Mouse (Mus musculus): Measurements from ENCODE around the gene Gpat2. TPM values are rescaled to one million over a fixed set of nuclear protein-coding genes. Genes with fewer than 3 reads are reported as not detected.

Gpat2 gene
- 0.08 TPM in 1 of 2 replicates, not detected in the other for polyA plus RNA-seq (2021; fragmentation: Nextera tagmentation)
- long read RNA-seq, experiment 1, partial matches to known transcripts: 0 of 5 reads
- long read RNA-seq, experiment 1, other reads (novel, unspliced or antisense): 5 of 5 reads
- long read RNA-seq, experiment 2: 0 reads

DNA sequence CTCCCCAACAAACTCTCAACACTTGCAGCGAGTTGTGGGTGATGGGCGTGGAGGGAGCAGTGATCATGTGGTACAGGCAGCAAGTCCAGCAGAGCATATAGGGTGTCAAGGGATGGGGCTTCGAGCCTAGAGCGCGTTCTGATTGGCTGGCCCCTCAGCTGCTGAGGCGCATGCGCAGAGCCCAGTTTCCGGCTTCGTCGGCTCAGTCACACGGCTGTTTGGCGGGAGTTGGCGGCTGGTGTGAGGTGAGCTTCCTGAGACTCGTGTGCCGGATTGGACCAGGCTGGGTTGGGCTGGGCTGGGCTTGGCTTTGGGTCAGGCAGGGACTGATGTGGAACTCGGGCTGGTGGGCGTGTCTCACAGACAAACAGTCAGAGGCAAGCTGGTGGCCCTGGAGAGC lies at the start of gene Gpat2:
TSS of gene Gpat2 (plus strand) at position 223 of the 400 bp plus-strand sequence.

GRCm38 (mm10) chr2:127444055-127444789 lies 19.2 kb downstream of the Gpat2 start, which contains the start of gene Fahd2a:
Fahd2a (minus strand) TSS chr2:127444565.

Other genes with a start within 250 kb of the Gpat2 start
- gene 1810024B03Rik, start 216.9 kb upstream of the Gpat2 start, polyA plus RNA-seq (2021; fragmentation: Nextera tagmentation): 1.2 TPM in 2 replicates
- gene Snrnp200, start 216.8 kb upstream of the Gpat2 start, polyA plus RNA-seq (2021; fragmentation: Nextera tagmentation): 19.2 and 23.1 TPM in 2 replicates
- 26.4 and 45.7 TPM in 2 replicates for gene Ciao1, start 177.4 kb upstream of the Gpat2 start, polyA plus RNA-seq (2021; fragmentation: Nextera tagmentation)
- gene Tmem127, start 177.3 kb upstream of the Gpat2 start, polyA plus RNA-seq (2021; fragmentation: Nextera tagmentation): 34.3 and 92.3 TPM in 2 replicates
- 43.4 and 44.6 TPM in 2 replicates for gene Stard7, start 155.0 kb upstream of the Gpat2 start, polyA plus RNA-seq (2021; fragmentation: Nextera tagmentation)
- gene Dusp2, start 89.0 kb upstream of the Gpat2 start, polyA plus RNA-seq (2021; fragmentation: Nextera tagmentation): 2.4 and 2.9 TPM in 2 replicates
- not detected in 2 replicates for gene Astl, start 86.6 kb upstream of the Gpat2 start, polyA plus RNA-seq (2021; fragmentation: Nextera tagmentation)
- gene Adra2b, start 62.0 kb upstream of the Gpat2 start, polyA plus RNA-seq (2021; fragmentation: Nextera tagmentation): 0.73 and 1.2 TPM in 2 replicates
- 39.2 and 51.0 TPM in 2 replicates for gene Fahd2a, start 19.4 kb downstream of the Gpat2 start, polyA plus RNA-seq (2021; fragmentation: Nextera tagmentation)
- 44.6 and 49.5 TPM in 2 replicates for gene Kcnip3, start 96.9 kb downstream of the Gpat2 start, polyA plus RNA-seq (2021; fragmentation: Nextera tagmentation)
- gene Prom2, start 116.3 kb downstream of the Gpat2 start, polyA plus RNA-seq (2021; fragmentation: Nextera tagmentation): 0.06 and 0.36 TPM in 2 replicates
- 2.1 and 2.2 TPM in 2 replicates for gene Zfp661, start 161.9 kb downstream of the Gpat2 start, polyA plus RNA-seq (2021; fragmentation: Nextera tagmentation)
- 120 and 133 TPM in 2 replicates for gene Mrps5, start 162.0 kb downstream of the Gpat2 start, polyA plus RNA-seq (2021; fragmentation: Nextera tagmentation)
- gene Mal, start 231.5 kb downstream of the Gpat2 start, polyA plus RNA-seq (2021; fragmentation: Nextera tagmentation): 101 and 140 TPM in 2 replicates